Mouse (Mus musculus) heart, adult 2 months (tissue): ENCODE measurements around the gene Tmprss9. TPM values are rescaled to one million over a fixed set of nuclear protein-coding genes. Genes with fewer than 3 reads are reported as not detected.

Experiments
- DNase-seq, 2 experiments: peaks; one replicate each; pipeline ENCODE4 v3.0.0; 2021
- H3K27ac ChIP-seq: fragments of 200-600 bp; 2 replicates; pipeline ENCODE4 v1.8.1; 2022
- H3K27me3 ChIP-seq: fragments of 200-500 bp; 2 replicates; pipeline ENCODE4 v1.6.1; 2012; ENCODE audit warnings: mild to moderate bottlenecking, low read length, inconsistent platforms, mixed read lengths; ENCODE audit not compliant: control insufficient read depth, insufficient read depth
- H3K36me3 ChIP-seq: fragments of 200-500 bp; 2 replicates; pipeline ENCODE4 v1.6.1; 2012; ENCODE audit warnings: low read length, inconsistent platforms; ENCODE audit not compliant: control insufficient read depth, insufficient read depth
- H3K4me1 ChIP-seq: fragments of 200-500 bp; 2 replicates; pipeline ENCODE4 v1.6.1; 2011; ENCODE audit warnings: low read length; ENCODE audit not compliant: control insufficient read depth, insufficient read depth
- H3K4me3 ChIP-seq: fragments of 200-600 bp; 2 replicates; pipeline ENCODE4 v1.8.1; 2022
- H3K79me2 ChIP-seq: fragments of 200-500 bp; replicated peaks from 2 replicates; pipeline ENCODE4 v1.6.1; 2012; ENCODE audit warnings: mild to moderate bottlenecking, inconsistent platforms, low read length, moderate library complexity, mixed read lengths; ENCODE audit not compliant: control insufficient read depth, insufficient read depth
- H3K9ac ChIP-seq: fragments of 200-500 bp; 2 replicates; pipeline ENCODE4 v1.6.1; 2012; ENCODE audit warnings: low read depth, mild to moderate bottlenecking, control low read depth, inconsistent platforms, low read length, mixed read lengths
- CTCF ChIP-seq: fragments of 200-600 bp; IDR thresholded peaks from 2 replicates; pipeline ENCODE4 v1.8.1; 2022; ENCODE audit warnings: antibody characterized with exemption, mild to moderate bottlenecking, moderate library complexity
- EP300 ChIP-seq: fragments of 200-500 bp; IDR thresholded peaks from 2 replicates; pipeline ENCODE4 v1.6.1; 2011; ENCODE audit warnings: low read depth, low read length, control low read depth; ENCODE audit not compliant: insufficient read depth
- POLR2A ChIP-seq: fragments of 200-500 bp; IDR thresholded peaks from 2 replicates; pipeline ENCODE4 v1.6.1; 2011; ENCODE audit warnings: mild to moderate bottlenecking, low read depth, low read length, control low read depth; ENCODE audit not compliant: insufficient read depth
- WGBS: fragments of 180-500 bp; shearing (Covaris S2); methylation state at CpG from one replicate; pipeline ENCODE4 v1.1.7; 2018; 5-methylcytosine and 5-hydroxymethylcytosine counted together
- intact Hi-C: fragments of 180-260 bp; cut with DNase I; formaldehyde crosslinking; loops from one replicate; pipeline ENCODE4 v1.15.1; 2025
- polyA plus RNA-seq: library from polyadenylated mRNA; depleted of rRNA; stranded (reverse); fragments of >200 nt; gene quantifications from 2 replicates; pipeline ENCODE4 v1.2.3, GENCODE M21; 2012
- total RNA-seq, 2 experiments: library from RNA; stranded (reverse); gene quantifications; 2 replicates each; pipeline ENCODE4 v1.2.3; 2021

The Tmprss9 gene
- total and polyA plus RNA-seq, 3 experiments: 0.02 TPM; not detected in 2

- no peak for TF ChIP-seq EP300
- H3K4me1 ChIP-seq: peaks cover 34% of the 10 kb centered on the region
- intact Hi-C loops: no loop called here
- no peaks in the 10 kb centered on the region for H3K27me3 ChIP-seq
- no peaks in the 10 kb centered on the region for H3K79me2 ChIP-seq
- DNase-seq: no peak
- H3K4me3 ChIP-seq: peak overlapping the region; percentile 51; the same call in 1 of the 2 replicates
- no peak overlapping the region; the same call in 1 of the 2 replicates for H3K9ac ChIP-seq
- H3K36me3 ChIP-seq: no peaks in the 10 kb centered on the region
- H3K27ac ChIP-seq: no peak overlapping the region
- 14% methylated on average over 6 of the region's 6 CpGs for WGBS
These were observed 65.1 kb downstream of the Tmprss9 start for GRCm38 (mm10) chr10:80936810-80937164.

DNA sequence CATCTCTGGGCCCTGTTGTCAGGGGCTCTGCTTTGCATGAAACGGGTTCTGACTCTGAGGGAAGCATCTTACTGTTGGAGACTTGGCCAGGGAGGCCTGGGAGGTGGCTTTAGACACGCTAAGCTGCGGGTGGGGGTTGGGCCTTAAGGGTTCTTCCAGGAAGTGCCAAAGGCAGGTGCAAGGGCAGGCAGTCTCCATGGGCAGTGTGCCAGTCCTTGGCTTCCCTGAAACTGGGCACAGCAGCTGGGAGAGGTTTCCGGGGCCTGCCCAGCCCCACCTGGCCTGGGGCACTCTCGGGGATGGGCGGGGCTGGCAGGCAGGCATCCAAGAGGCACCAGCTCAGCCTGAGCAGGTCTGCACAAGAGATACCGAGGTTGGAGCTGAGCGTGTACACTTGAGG is 66.0 kb downstream of the Tmprss9 start:
- no peak for TF ChIP-seq POLR2A
- no peak for TF ChIP-seq CTCF
- TF ChIP-seq EP300: 0 out of 2 replicates have a peak, but pooled peaks have one; percentile 24
- intact Hi-C loops: no loop called here
- DNase-seq: peak in 1 of 2 experiments; percentile 62
- Histone ChIP-seq H3K79me2 (no peaks in the 10 kb centered on the region), H3K27me3 (no peaks in the 10 kb centered on the region), H3K4me3 (no peak overlapping the region), H3K4me1 (peaks cover 36% of the 10 kb centered on the region), H3K27ac (no peak overlapping the region), H3K36me3 (no peaks in the 10 kb centered on the region), H3K9ac (no peak overlapping the region)
- 23% methylated on average over 8 of the region's 8 CpGs for WGBS

DNA sequence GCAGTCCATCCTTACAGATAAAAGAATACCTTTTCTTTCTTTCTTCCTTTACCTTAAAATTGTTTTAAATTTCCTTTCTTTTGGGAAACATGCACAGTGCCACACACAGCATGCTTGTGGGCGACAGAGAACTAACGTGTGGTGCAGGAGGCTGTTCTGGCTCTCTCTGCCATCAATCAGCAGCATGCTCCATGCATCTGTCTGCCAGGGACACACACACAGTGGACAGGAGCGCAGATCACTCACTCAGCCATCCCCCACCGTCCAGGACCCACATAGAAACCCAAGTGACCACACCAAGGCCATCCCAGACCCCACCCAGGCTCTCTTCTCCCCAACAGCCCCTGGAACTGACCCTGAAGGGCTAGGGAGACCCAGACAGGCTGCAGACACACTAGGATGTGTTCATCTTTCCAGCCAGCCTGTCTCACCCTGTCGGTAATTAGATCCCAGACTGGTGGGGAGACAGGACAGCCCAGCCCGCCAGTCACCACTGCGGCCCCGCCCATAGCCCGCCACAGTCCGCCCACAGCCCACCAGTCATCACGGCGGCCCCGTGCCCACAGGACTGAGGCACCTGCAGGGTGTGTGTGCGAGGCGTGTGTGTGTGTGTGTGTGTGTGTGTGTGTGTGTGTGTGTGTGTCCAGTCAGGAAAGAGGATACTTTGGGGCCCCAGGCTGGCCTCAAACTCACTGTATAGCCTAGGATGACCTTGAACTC is 67.3 kb downstream of the Tmprss9 start:
- no peak overlapping the region for H3K27ac ChIP-seq
- no peak overlapping the region for H3K9ac ChIP-seq
- WGBS: 30% methylated on average over 15 of the region's 15 CpGs
- no peaks in the 10 kb centered on the region for H3K79me2 ChIP-seq
- intact Hi-C loops: no loop called here
- DNase-seq: peak in 1 of 2 experiments; percentile 33
- peaks cover 33% of the 10 kb centered on the region for H3K4me1 ChIP-seq
- no peaks in the 10 kb centered on the region for H3K27me3 ChIP-seq
- no peak overlapping the region for H3K4me3 ChIP-seq
- no peak for TF ChIP-seq CTCF
- TF ChIP-seq EP300: no peak
- no peak for TF ChIP-seq POLR2A
- H3K36me3 ChIP-seq: no peaks in the 10 kb centered on the region

- no peaks in the 10 kb centered on the region for H3K36me3 ChIP-seq
- TF ChIP-seq CTCF: no peak
- no peak; the same call in 1 of the 2 replicates for TF ChIP-seq EP300
- peak; percentile 53; the same call in 1 of the 2 replicates for TF ChIP-seq POLR2A
- WGBS: 1% methylated on average over 28 of the region's 28 CpGs
- no peaks in the 10 kb centered on the region for H3K27me3 ChIP-seq
- peak; percentile 88 for DNase-seq
- peak overlapping the region; percentile 92 for H3K27ac ChIP-seq
- no peaks in the 10 kb centered on the region for H3K79me2 ChIP-seq
- peaks cover 31% of the 10 kb centered on the region for H3K4me1 ChIP-seq
- H3K4me3 ChIP-seq: peak overlapping the region; percentile 31
- peak overlapping the region; percentile 53 for H3K9ac ChIP-seq
- intact Hi-C loops: no loop called here
These were observed 68.0 kb downstream of the Tmprss9 start for GRCm38 (mm10) chr10:80939671-80940070.

DNA sequence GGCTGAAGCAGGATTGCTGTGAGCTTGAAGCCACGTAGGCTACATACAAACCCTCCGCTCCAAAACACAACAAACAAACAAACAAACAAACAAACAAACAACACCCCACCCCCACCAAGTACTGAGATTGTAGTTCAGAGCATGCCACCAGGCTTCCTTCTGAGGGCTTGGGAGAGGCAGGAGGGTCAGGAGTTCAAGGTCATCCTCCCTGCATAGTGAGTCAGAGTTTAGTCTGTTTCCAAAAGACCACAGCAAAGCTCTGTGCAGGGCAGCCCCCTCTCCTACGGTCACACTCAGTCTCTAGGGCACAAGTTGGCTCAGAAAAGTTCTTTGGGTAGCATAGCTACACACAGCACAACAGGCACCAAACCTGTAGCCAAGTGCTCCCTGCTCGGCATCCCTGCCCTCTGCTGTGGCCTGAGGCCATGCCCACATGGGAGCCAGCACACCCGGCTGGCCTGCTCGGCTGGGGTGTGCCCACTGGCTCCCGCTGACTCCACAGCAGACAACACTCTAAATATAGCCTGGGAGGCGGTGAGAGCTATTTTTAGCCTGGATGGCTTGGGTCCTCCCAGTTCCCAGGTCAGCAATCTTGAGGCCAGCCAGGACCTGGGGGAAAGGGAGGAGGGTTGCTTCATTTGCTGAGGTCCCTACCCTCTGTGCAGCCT is 68.8 kb downstream of the Tmprss9 start:
- H3K9ac ChIP-seq: peak overlapping the region; percentile 53; the same call in 1 of the 2 replicates
- intact Hi-C loops: no loop called here
- TF ChIP-seq POLR2A (no peak; the same call in 1 of the 2 replicates), EP300 (peak; percentile 72)
- no peaks in the 10 kb centered on the region for H3K36me3 ChIP-seq
- peak overlapping the region; percentile 92 for H3K27ac ChIP-seq
- peaks cover 31% of the 10 kb centered on the region for H3K4me1 ChIP-seq
- WGBS: 12% methylated on average over 8 of the region's 8 CpGs
- peak; percentile 74 to 88 for DNase-seq
- H3K79me2 ChIP-seq: no peaks in the 10 kb centered on the region
- H3K27me3 ChIP-seq: no peaks in the 10 kb centered on the region
- no peak overlapping the region for H3K4me3 ChIP-seq

- no peaks in the 10 kb centered on the region for H3K79me2 ChIP-seq
- intact Hi-C loops: no loop called here
- no peaks in the 10 kb centered on the region for H3K36me3 ChIP-seq
- TF ChIP-seq EP300 (no peak), CTCF (no peak), POLR2A (peak; percentile 58)
- peaks cover 30% of the 10 kb centered on the region for H3K4me1 ChIP-seq
- no peak overlapping the region for H3K4me3 ChIP-seq
- no peaks in the 10 kb centered on the region for H3K27me3 ChIP-seq
- 5% methylated on average over 2 of the region's 2 CpGs for WGBS
- H3K27ac ChIP-seq: peak overlapping the region; percentile 92
- H3K9ac ChIP-seq: peak overlapping the region; percentile 43; the same call in 1 of the 2 replicates
- no peak for DNase-seq
These were observed 69.3 kb downstream of the Tmprss9 start for GRCm38 (mm10) chr10:80940988-80941347.
